Mouse (Mus musculus): ENCODE data around the gene Atp11c. TPM values are rescaled to one million over a fixed set of nuclear protein-coding genes. Genes with fewer than 3 reads are reported as not detected.

Gene Atp11c
- polyA plus RNA-seq, 1 experiment from 2014 or later, result 12.7 TPM

- Histone ChIP-seq H3K9me3 (no peaks in the 10 kb centered on the region), H3K4me1 (no peaks in the 10 kb centered on the region), H3K4me3 (no peak overlapping the region), H3K36me3 (no peaks in the 10 kb centered on the region), H3K27me3 (no peaks in the 10 kb centered on the region), H3K9ac (replicated peaks) (no peak overlapping the region), H3K27ac (replicated peaks) (no peak overlapping the region), H3K4me2 (replicated peaks) (no peak overlapping the region)
- ATAC-seq (replicated peaks), result no peak
Observed at GRCm38 (mm10) chrX:60380386-60380785, 212.1 kb downstream of the Atp11c start.

DNA sequence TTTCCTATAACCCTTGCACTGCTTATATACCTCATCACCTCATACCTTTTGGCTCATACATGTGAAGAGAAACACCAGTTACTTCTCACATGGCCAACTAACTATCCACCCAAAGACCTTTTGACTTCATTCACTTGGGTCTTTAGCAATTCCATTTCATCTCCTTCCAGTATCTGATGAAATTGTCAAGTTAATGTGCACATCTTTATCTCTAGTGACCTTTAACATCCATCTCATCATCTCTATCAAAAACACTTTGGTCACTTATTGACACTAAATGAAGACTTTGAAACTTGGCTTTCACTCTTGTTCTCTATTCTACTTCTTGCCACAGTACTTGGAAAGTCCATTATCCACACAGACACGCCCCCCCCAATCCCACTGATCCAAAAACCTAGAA is 243.8 kb downstream of the Atp11c start:
- 96% methylated on average over 1 of the region's 1 CpGs for WGBS
- Histone ChIP-seq H3K36me3 (no peaks in the 10 kb centered on the region), H3K9ac (replicated peaks) (no peak overlapping the region), H3K27me3 (no peaks in the 10 kb centered on the region), H3K27ac (replicated peaks) (no peak overlapping the region), H3K4me2 (replicated peaks) (no peak overlapping the region), H3K4me1 (no peaks in the 10 kb centered on the region), H3K9me3 (no peaks in the 10 kb centered on the region), H3K4me3 (no peak overlapping the region)
- no peak for ATAC-seq (replicated peaks)

- no peaks in the 10 kb centered on the region for H3K36me3 ChIP-seq
- no peaks in the 10 kb centered on the region for H3K9me3 ChIP-seq
- ATAC-seq (replicated peaks), result no peak
- no peak overlapping the region for H3K9ac ChIP-seq (replicated peaks)
- no peaks in the 10 kb centered on the region for H3K27me3 ChIP-seq
- H3K4me2 ChIP-seq (replicated peaks), result no peak overlapping the region
- no peak overlapping the region for H3K27ac ChIP-seq (replicated peaks)
- no peaks in the 10 kb centered on the region for H3K4me1 ChIP-seq
- no peak overlapping the region for H3K4me3 ChIP-seq
Observed at GRCm38 (mm10) chrX:60345447-60345846, 247.1 kb downstream of the Atp11c start.

- no peak for ATAC-seq (replicated peaks)
- Histone ChIP-seq H3K9ac (replicated peaks) (no peak overlapping the region), H3K4me3 (no peak overlapping the region), H3K27ac (replicated peaks) (no peak overlapping the region), H3K4me1 (no peaks in the 10 kb centered on the region), H3K27me3 (no peaks in the 10 kb centered on the region), H3K4me2 (replicated peaks) (no peak overlapping the region), H3K36me3 (no peaks in the 10 kb centered on the region), H3K9me3 (no peaks in the 10 kb centered on the region)
- WGBS, result 82% methylated on average over 4 of the region's 4 CpGs
Observed at GRCm38 (mm10) chrX:60344991-60345390, 247.5 kb downstream of the Atp11c start.

GRCm38 (mm10) chrX:60329735-60330134 is 262.8 kb downstream of the Atp11c start:
- ATAC-seq (replicated peaks), result no peak

DNA sequence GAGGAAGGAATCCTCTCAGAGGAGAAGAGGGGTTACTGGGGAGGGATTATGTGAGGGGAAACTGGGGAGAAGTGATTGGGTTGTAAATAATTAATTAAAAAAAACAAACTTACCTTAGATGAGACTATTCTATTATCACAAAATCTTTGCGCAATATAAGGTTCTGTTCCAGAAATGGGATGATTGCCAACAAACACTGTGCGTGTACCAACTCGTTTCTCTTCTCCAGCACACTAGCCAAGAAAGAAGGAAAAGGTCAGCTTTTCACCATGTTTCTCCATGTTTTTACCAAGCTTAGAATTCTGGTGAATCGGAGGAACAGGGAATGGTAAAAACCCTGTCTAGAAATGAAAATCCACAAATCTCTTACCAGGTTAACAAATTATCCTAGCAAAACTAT is 271.2 kb downstream of the Atp11c start:
- H3K9ac ChIP-seq (replicated peaks), result no peak overlapping the region
- H3K4me1 ChIP-seq, result no peaks in the 10 kb centered on the region
- no peaks in the 10 kb centered on the region for H3K9me3 ChIP-seq
- H3K4me3 ChIP-seq, result no peak overlapping the region
- no peaks in the 10 kb centered on the region for H3K27me3 ChIP-seq
- H3K36me3 ChIP-seq, result no peaks in the 10 kb centered on the region
- no peak overlapping the region for H3K27ac ChIP-seq (replicated peaks)
- no peak for ATAC-seq (replicated peaks)
- WGBS, result 88% methylated on average over 4 of the region's 4 CpGs
- H3K4me2 ChIP-seq (replicated peaks), result no peak overlapping the region

More at GRCm38 (mm10) chrX:60329735-60330134, 262.8 kb downstream of the Atp11c start:
- Histone ChIP-seq H3K4me3 (no peak overlapping the region), H3K27ac (replicated peaks) (no peak overlapping the region), H3K27me3 (no peaks in the 10 kb centered on the region), H3K9ac (replicated peaks) (no peak overlapping the region), H3K4me1 (no peaks in the 10 kb centered on the region), H3K9me3 (no peaks in the 10 kb centered on the region), H3K36me3 (no peaks in the 10 kb centered on the region), H3K4me2 (replicated peaks) (no peak overlapping the region)
- 92% methylated on average over 3 of the region's 3 CpGs for WGBS

GRCm38 (mm10) chrX:60317661-60318060 is 274.8 kb downstream of the Atp11c start:
- no peaks in the 10 kb centered on the region for H3K4me1 ChIP-seq
- H3K27ac ChIP-seq (replicated peaks), result no peak overlapping the region
- ATAC-seq (replicated peaks), result no peak
- H3K27me3 ChIP-seq, result no peaks in the 10 kb centered on the region
- no peak overlapping the region for H3K4me2 ChIP-seq (replicated peaks)
- no peak overlapping the region for H3K4me3 ChIP-seq
- WGBS, result 94% methylated on average over 3 of the region's 3 CpGs
- no peaks in the 10 kb centered on the region for H3K9me3 ChIP-seq
- H3K36me3 ChIP-seq, result no peaks in the 10 kb centered on the region
- H3K9ac ChIP-seq (replicated peaks), result no peak overlapping the region

- 69% methylated on average over 2 of the region's 2 CpGs for WGBS
- Histone ChIP-seq H3K36me3 (no peaks in the 10 kb centered on the region), H3K4me1 (no peaks in the 10 kb centered on the region), H3K27ac (replicated peaks) (no peak overlapping the region), H3K4me3 (no peak overlapping the region), H3K9ac (replicated peaks) (no peak overlapping the region), H3K9me3 (no peaks in the 10 kb centered on the region), H3K27me3 (no peaks in the 10 kb centered on the region), H3K4me2 (replicated peaks) (no peak overlapping the region)
- ATAC-seq (replicated peaks), result no peak
Observed at GRCm38 (mm10) chrX:60292335-60292734, 300.2 kb downstream of the Atp11c start.

DNA sequence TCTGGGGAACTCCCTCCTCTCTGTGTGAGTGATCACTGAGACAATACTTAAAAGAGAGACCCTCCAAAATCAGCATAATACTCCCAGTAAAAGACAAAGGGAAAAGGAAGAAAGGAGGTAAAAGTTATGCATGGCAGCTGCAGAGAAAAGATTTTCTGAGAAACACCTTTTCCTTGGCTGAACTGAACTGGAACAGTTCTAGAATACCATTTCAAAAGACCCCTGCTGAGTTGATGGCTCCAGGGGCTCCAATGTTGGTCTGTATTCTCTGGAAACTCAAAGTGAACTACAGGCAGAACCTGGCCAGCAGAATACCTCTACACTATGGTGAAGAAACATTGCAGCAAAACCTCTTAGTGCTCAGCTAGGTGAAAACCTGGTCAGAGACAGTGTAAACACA is 337.2 kb downstream of the Atp11c start:
- no peaks in the 10 kb centered on the region for H3K9me3 ChIP-seq
- no peak overlapping the region for H3K9ac ChIP-seq (replicated peaks)
- no peak for ATAC-seq (replicated peaks)
- no peaks in the 10 kb centered on the region for H3K4me1 ChIP-seq
- H3K4me3 ChIP-seq, result no peak overlapping the region
- no peaks in the 10 kb centered on the region for H3K27me3 ChIP-seq
- no peaks in the 10 kb centered on the region for H3K36me3 ChIP-seq
- no peak overlapping the region for H3K27ac ChIP-seq (replicated peaks)
- no peak overlapping the region for H3K4me2 ChIP-seq (replicated peaks)

- Histone ChIP-seq H3K4me2 (replicated peaks) (no peak overlapping the region), H3K9me3 (no peaks in the 10 kb centered on the region), H3K27ac (replicated peaks) (no peak overlapping the region), H3K9ac (replicated peaks) (no peak overlapping the region), H3K27me3 (no peaks in the 10 kb centered on the region), H3K4me1 (no peaks in the 10 kb centered on the region), H3K4me3 (no peak overlapping the region), H3K36me3 (no peaks in the 10 kb centered on the region)
- no peak for ATAC-seq (replicated peaks)
- WGBS, result 50% methylated on average over 1 of the region's 1 CpGs
Observed at GRCm38 (mm10) chrX:60187726-60188125, 404.8 kb downstream of the Atp11c start.

DNA sequence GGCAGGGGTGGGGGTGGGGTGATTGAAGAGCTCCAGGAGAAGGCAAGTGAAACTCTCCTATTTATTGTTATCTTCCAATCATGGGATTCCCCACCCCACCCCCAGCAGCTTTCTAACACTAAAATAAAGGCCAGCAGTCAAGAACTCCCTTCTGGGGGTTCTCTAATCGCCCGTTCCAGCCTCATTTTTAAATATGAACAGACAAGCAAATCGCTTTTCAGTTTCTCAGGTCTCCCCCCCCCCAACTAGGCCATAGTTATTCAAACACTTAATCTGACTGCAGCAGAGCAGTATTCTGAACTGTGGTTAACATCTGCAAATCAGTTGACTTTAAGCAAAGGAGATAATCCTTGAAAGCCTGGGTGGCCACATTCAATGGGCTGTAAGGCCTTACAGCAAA is 409.9 kb downstream of the Atp11c start:
- ATAC-seq (replicated peaks), result no peak
- Histone ChIP-seq H3K36me3 (no peaks in the 10 kb centered on the region), H3K4me1 (0 out of 2 replicates have a peak, but pooled peaks cover 5% of the 10 kb centered on the region), H3K4me2 (replicated peaks) (no peak overlapping the region), H3K9me3 (no peaks in the 10 kb centered on the region), H3K9ac (replicated peaks) (no peak overlapping the region), H3K4me3 (no peak overlapping the region), H3K27me3 (no peaks in the 10 kb centered on the region), H3K27ac (replicated peaks) (no peak overlapping the region)
- WGBS, result 41% methylated on average over 3 of the region's 3 CpGs

DNA sequence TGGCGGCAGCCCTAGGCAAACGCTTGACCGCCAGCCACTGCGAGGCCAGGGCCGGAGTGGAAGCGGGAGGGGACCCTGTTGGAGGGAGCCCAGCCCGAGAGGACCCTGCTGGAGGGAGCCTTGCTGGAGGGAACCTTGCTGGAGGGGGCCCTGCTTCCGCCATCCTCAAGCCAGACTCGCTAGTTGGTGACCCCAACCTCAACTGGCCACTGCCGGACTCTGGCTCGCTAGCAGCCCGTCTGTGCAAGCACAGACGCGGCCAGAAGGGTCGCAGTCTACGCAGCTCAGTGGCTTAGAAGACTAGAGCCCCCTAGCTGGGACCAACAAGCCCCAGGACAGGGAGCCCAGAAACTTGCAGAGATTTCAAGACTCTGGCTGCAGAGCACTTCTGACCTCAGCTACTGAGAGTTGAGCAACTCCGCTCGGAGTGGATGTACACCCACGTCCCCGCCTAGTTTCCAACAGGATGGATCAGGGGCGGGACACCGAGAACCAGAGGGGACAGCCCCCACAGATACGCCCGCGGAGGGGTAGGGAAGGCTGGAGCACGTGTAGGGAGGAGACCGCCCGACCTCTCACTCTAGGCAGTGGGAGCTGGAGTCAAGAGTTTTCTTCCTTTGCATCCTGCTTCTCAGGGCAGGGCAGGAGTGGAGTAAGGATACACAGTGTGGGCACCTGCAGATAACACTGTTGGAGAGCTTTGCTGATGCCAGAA is 413.6 kb downstream of the Atp11c start, which contains the start of gene Mcf2:
Gene Mcf2 (minus strand): TSS at position 346 of the 715 bp plus-strand sequence.
- Histone ChIP-seq H3K36me3 (no peaks in the 10 kb centered on the region), H3K4me1 (0 out of 2 replicates have a peak, but pooled peaks cover 5% of the 10 kb centered on the region), H3K9ac (replicated peaks) (peak within 1 kb of the TSS; percentile 31), H3K27me3 (no peaks in the 10 kb centered on the region), H3K27ac (replicated peaks) (no peak within 1 kb of the TSS), H3K4me2 (replicated peaks) (peak within 1 kb of the TSS; percentile 86), H3K9me3 (no peaks in the 10 kb centered on the region), H3K4me3 (peak within 1 kb of the TSS; percentile 38)
- ATAC-seq (replicated peaks), result peak; percentile 74
- 12% methylated on average over 25 of the region's 28 CpGs for WGBS

Measured in forebrain, embryonic 15.5 days (tissue).